Mouse (Mus musculus) myocyte (in vitro differentiated cells): Measurements from ENCODE around the gene Wnt5a.

Experiments
- E2F4 ChIP-seq: IDR thresholded peaks from one replicate; pipeline ENCODE4 v1.6.1; 2011; ENCODE audit warnings: mild to moderate bottlenecking, control low read depth, moderate library complexity; ENCODE audit not compliant: insufficient read depth
- POLR2A ChIP-seq: IDR thresholded peaks from one replicate; pipeline ENCODE4 v1.6.1; 2011; ENCODE audit warnings: low read depth, mild to moderate bottlenecking, control low read depth, moderate library complexity; ENCODE audit not compliant: insufficient read length

DNA sequence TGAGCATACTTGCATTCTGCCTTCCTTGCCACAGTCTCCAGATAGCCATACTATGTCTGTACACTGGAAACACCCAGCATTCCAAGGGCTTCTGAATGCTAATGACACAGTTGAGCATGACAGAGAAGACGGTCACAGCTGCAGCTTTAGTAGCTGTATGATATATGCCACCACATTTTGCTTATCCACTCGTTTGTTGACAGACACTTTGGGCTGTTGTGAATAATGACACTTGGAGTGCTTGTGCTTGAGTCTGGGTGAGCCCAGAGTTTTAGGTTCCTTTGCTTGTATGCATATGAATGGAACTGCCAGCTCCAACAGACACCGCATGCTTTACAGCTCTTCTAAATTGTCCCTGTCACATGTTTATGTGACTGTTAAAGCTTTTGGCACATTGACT lies 29.5 kb upstream of the Wnt5a start:
- no peak for TF ChIP-seq E2F4
- no peak for TF ChIP-seq POLR2A
